In the genomic region with DNA sequence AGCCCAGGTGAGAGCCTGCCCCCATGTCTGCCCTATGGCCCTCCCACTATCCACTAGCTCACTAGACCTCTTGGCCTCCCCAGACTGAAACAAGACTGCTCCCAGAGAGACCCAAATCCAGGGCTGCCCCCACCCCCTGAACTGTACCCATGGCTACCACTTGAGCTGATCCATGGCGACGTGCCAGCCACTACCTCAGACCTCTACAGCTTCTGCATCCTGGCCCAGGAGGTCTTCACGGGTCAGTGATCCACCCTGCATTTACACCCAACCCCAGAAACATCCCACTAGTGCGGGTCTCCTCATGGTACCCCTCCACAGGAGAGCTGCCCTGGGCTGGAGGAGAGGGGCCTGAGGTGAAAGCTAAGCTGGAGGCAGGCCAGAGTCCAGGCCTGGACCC, we compare ENCODE assay signal across 11 mouse cellular contexts. TPM values are rescaled to one million over a fixed set of nuclear protein-coding genes. Genes with fewer than 3 reads are reported as not detected.
DNase-seq lines count a peak whose midpoint lies in the region; ATAC-seq and TF ChIP-seq lines count a peak whose summit lies in the region.
"Had no signal": no experiment of that assay in that cellular context is flagged by ENCODE, and none has a peak within 500 bp of the region (broad histone marks: within the 10 kb centered on the region; RNA-seq: fewer than 3 reads in every experiment).

No protein-coding gene starts in this region.

- 72% methylated on average over 4 of the region's 4 CpGs for WGBS in lung, embryonic 15.5 days
- WGBS in lung, adult 2 months: 73% methylated on average over 4 of the region's 4 CpGs
- 67% methylated on average over 4 of the region's 4 CpGs for WGBS in forebrain, embryonic 12.5 days

- 0 out of 2 replicates have a peak, but pooled peaks have one; percentile 32 for ATAC-seq in lung, embryonic 15.5 days (ENCODE audit: borderline replicate concordance, extremely low read depth, low FRiP score, low TSS enrichment)
- no peak for ATAC-seq in forebrain, embryonic 12.5 days (ENCODE audit: low FRiP score)
- ATAC-seq in erythroid progenitor cell, adult 5-6 weeks (replicated peaks; ENCODE audit: low FRiP score, poor library complexity, severe bottlenecking): no peak

- H3K27me3 ChIP-seq in lung, embryonic 15.5 days: no peaks in the 10 kb centered on the region
- H3K27me3 ChIP-seq in forebrain, embryonic 12.5 days: no peaks in the 10 kb centered on the region
- no peaks in the 10 kb centered on the region for H3K27me3 ChIP-seq in myocyte (ENCODE audit: control insufficient read depth, insufficient read depth, insufficient read length)

- no peaks in the 10 kb centered on the region for H3K79me2 ChIP-seq in myocyte (ENCODE audit: control insufficient read depth, insufficient read depth)

- no peak for TF ChIP-seq POLR2A in lung, adult 2 months (IDR thresholded peaks at IDR 0.05; ENCODE audit: borderline replicate concordance, extremely low read depth, low read depth, low read length)
- TF ChIP-seq POLR2A in myocyte (IDR thresholded peaks at IDR 0.05; ENCODE audit: insufficient read length, low read depth): no peak

- peaks cover 14% of the 10 kb centered on the region for H3K36me3 ChIP-seq in lung, embryonic 15.5 days
- peaks cover 34% of the 10 kb centered on the region for H3K36me3 ChIP-seq in forebrain, embryonic 12.5 days (replicated peaks)
- no peaks in the 10 kb centered on the region for H3K36me3 ChIP-seq in myocyte (ENCODE audit: control insufficient read depth, insufficient read depth)

- no peak overlapping the region for H3ac ChIP-seq in myocyte (ENCODE audit: control insufficient read depth, insufficient read length)

- no peak overlapping the region for H3K4me2 ChIP-seq in lung, embryonic 15.5 days
- no peak overlapping the region for H3K4me2 ChIP-seq in forebrain, embryonic 12.5 days
- no peak overlapping the region for H3K4me2 ChIP-seq in myocyte (ENCODE audit: low read depth)

- H3K9me3 ChIP-seq in lung, embryonic 15.5 days: no peaks in the 10 kb centered on the region
- no peaks in the 10 kb centered on the region for H3K9me3 ChIP-seq in forebrain, embryonic 12.5 days

- no peak overlapping the region for H3K9ac ChIP-seq in lung, embryonic 15.5 days
- H3K9ac ChIP-seq in forebrain, embryonic 12.5 days: no peak overlapping the region

- no peak overlapping the region for H3K4me3 ChIP-seq in lung, embryonic 15.5 days
- no peak overlapping the region for H3K4me3 ChIP-seq in lung, adult 2 months (replicated peaks; ENCODE audit: extremely low read depth, low read depth, low read length)
- no peak overlapping the region for H3K4me3 ChIP-seq in forebrain, embryonic 12.5 days (replicated peaks)
- H3K4me3 ChIP-seq in myocyte: no peak overlapping the region

- DNase-seq in lung, adult 2 months: no peak
- peak; percentile 19 for DNase-seq in kidney, adult 9 months
- no peak for DNase-seq in right cerebral cortex, adult 2 months (ENCODE audit: low spot score in 2 of 2)
- no peak for DNase-seq in thymus, postnatal 25 days

- TF ChIP-seq CTCF in lung, adult 2 months (IDR thresholded peaks at IDR 0.05; ENCODE audit: insufficient read depth, low read length): no peak

- H3K4me1 ChIP-seq in lung, embryonic 15.5 days: no peaks in the 10 kb centered on the region
- no peaks in the 10 kb centered on the region for H3K4me1 ChIP-seq in lung, adult 2 months (ENCODE audit: control insufficient read depth, insufficient read depth, low read length)
- peaks cover 8% of the 10 kb centered on the region; the same call in 1 of the 2 replicates for H3K4me1 ChIP-seq in forebrain, embryonic 12.5 days

- H3K27ac ChIP-seq in lung, embryonic 15.5 days: no peak overlapping the region
- H3K27ac ChIP-seq in forebrain, embryonic 12.5 days: peak overlapping the region; percentile 42; the same call in 1 of the 2 replicates

TF ChIP-seq in myocyte, 11 proteins besides CTCF, POLR2A, EP300 and RAD21:
- TF ChIP-seq REST (IDR thresholded peaks at IDR 0.05; ENCODE audit: insufficient read depth, insufficient read length) (no peak), SRF (IDR thresholded peaks at IDR 0.05; ENCODE audit: control insufficient read depth, insufficient read length, low read depth) (no peak), MYOG (IDR thresholded peaks at IDR 0.05; ENCODE audit: control insufficient read depth in 1 of 3, insufficient read depth in 1 of 3, insufficient read length in 2 of 3, low read depth in 2 of 3) (no peak), TCF12 (IDR thresholded peaks at IDR 0.05; ENCODE audit: insufficient read depth, poor library complexity, severe bottlenecking) (no peak), POLR2AphosphoS2 (IDR thresholded peaks at IDR 0.05; ENCODE audit: insufficient read length, low read depth) (peak; percentile 90)

RNA-seq across cellular contexts. Expression of a gene that starts 14.5 kb away (rescaled TPM):
- polyA plus RNA-seq in lung, embryonic 15.5 days (2015; fragmentation: Nextera tagmentation; extraction: Ambion mirVana): 7.7 and 9.3 TPM in 2 replicates
- polyA plus RNA-seq in lung, adult 2 months (2012; rRNA removed): 21.4 and 24.0 TPM in 2 replicates
- polyA plus RNA-seq in forebrain, embryonic 12.5 days (2016; fragmentation: Nextera tagmentation; extraction: Ambion mirVana): 89.4 and 98.9 TPM in 2 replicates
- polyA plus RNA-seq in myocyte (2012; fragmentation: generic; extraction: Trizol): 8.7 TPM
- 73.5 and 85.9 TPM in 2 replicates for total RNA-seq in erythroid progenitor cell, adult 5-6 weeks (2015; ENCODE audit: low replicate concordance)
- 43.0 and 77.7 TPM in 2 replicates for total RNA-seq in erythroid progenitor cell, adult 5-6 weeks (2017; ENCODE audit: low replicate concordance)

RNA-seq across cellular contexts. Expression of a gene that starts 27.0 kb away (rescaled TPM):
- polyA plus RNA-seq in lung, embryonic 15.5 days (2015; fragmentation: Nextera tagmentation; extraction: Ambion mirVana): 0.25 and 0.44 TPM in 2 replicates
- polyA plus RNA-seq in lung, adult 2 months (2012; rRNA removed): 0.12 TPM in 1 of 2 replicates, not detected in the other
- polyA plus RNA-seq in forebrain, embryonic 12.5 days (2016; fragmentation: Nextera tagmentation; extraction: Ambion mirVana): not detected in 2 replicates
- polyA plus RNA-seq in myocyte (2012; fragmentation: generic; extraction: Trizol): not detected
- not detected in 2 replicates for total RNA-seq in erythroid progenitor cell, adult 5-6 weeks (2015; ENCODE audit: low replicate concordance)
- not detected in 2 replicates for total RNA-seq in erythroid progenitor cell, adult 5-6 weeks (2017; ENCODE audit: low replicate concordance)
- total RNA-seq: CH12.LX; heart, adult 8-10 months had no signal
- polyA plus RNA-seq: stomach, embryonic 14.5 days had no signal

RNA-seq across cellular contexts. Expression of a gene that starts 31.6 kb away (rescaled TPM):
- 32.1 and 33.6 TPM in 2 replicates for polyA plus RNA-seq in lung, embryonic 15.5 days (2015; fragmentation: Nextera tagmentation; extraction: Ambion mirVana)
- polyA plus RNA-seq in lung, adult 2 months (2012; rRNA removed): 50.5 and 129 TPM in 2 replicates
- polyA plus RNA-seq in forebrain, embryonic 12.5 days (2016; fragmentation: Nextera tagmentation; extraction: Ambion mirVana): 7.9 and 8.4 TPM in 2 replicates
- 27.8 TPM for polyA plus RNA-seq in myocyte (2012; fragmentation: generic; extraction: Trizol)
- 62.7 and 79.2 TPM in 2 replicates for total RNA-seq in erythroid progenitor cell, adult 5-6 weeks (2015; ENCODE audit: low replicate concordance)
- total RNA-seq in erythroid progenitor cell, adult 5-6 weeks (2017; ENCODE audit: low replicate concordance): 19.0 and 21.8 TPM in 2 replicates

RNA-seq across cellular contexts. Expression of a gene that starts 31.7 kb away (rescaled TPM):
- 13.2 and 18.3 TPM in 2 replicates for polyA plus RNA-seq in lung, embryonic 15.5 days (2015; fragmentation: Nextera tagmentation; extraction: Ambion mirVana)
- polyA plus RNA-seq in lung, adult 2 months (2012; rRNA removed): 10.2 and 12.4 TPM in 2 replicates
- polyA plus RNA-seq in forebrain, embryonic 12.5 days (2016; fragmentation: Nextera tagmentation; extraction: Ambion mirVana): 16.1 and 18.6 TPM in 2 replicates
- 3.8 TPM for polyA plus RNA-seq in myocyte (2012; fragmentation: generic; extraction: Trizol)
- total RNA-seq in erythroid progenitor cell, adult 5-6 weeks (2015; ENCODE audit: low replicate concordance): 16.8 and 24.5 TPM in 2 replicates
- total RNA-seq in erythroid progenitor cell, adult 5-6 weeks (2017; ENCODE audit: low replicate concordance): 10.9 and 18.1 TPM in 2 replicates

RNA-seq across cellular contexts. Expression of a gene that starts 39.2 kb away (rescaled TPM):
- 36.0 and 38.8 TPM in 2 replicates for polyA plus RNA-seq in lung, embryonic 15.5 days (2015; fragmentation: Nextera tagmentation; extraction: Ambion mirVana)
- 27.1 and 29.4 TPM in 2 replicates for polyA plus RNA-seq in lung, adult 2 months (2012; rRNA removed)
- polyA plus RNA-seq in forebrain, embryonic 12.5 days (2016; fragmentation: Nextera tagmentation; extraction: Ambion mirVana): 51.7 and 63.1 TPM in 2 replicates
- 55.3 TPM for polyA plus RNA-seq in myocyte (2012; fragmentation: generic; extraction: Trizol)
- 31.4 and 56.2 TPM in 2 replicates for total RNA-seq in erythroid progenitor cell, adult 5-6 weeks (2015; ENCODE audit: low replicate concordance)
- 12.5 and 22.3 TPM in 2 replicates for total RNA-seq in erythroid progenitor cell, adult 5-6 weeks (2017; ENCODE audit: low replicate concordance)
